Mouse (Mus musculus) MEL-GATA-1-ER (cell line): ENCODE results near the gene Olfr315.
"Not testable (repeated sequence)": the region's sequence is repeated elsewhere in the genome, so short reads cannot be mapped to it uniquely, and the experiment has no call there.

Experiments
- DNase-seq: peaks from one replicate; pipeline ENCODE4 v3.0.0-alpha.2; 2012; ENCODE audit warnings: low read depth; ENCODE audit errors: extremely low read depth

The Olfr315 gene

DNA sequence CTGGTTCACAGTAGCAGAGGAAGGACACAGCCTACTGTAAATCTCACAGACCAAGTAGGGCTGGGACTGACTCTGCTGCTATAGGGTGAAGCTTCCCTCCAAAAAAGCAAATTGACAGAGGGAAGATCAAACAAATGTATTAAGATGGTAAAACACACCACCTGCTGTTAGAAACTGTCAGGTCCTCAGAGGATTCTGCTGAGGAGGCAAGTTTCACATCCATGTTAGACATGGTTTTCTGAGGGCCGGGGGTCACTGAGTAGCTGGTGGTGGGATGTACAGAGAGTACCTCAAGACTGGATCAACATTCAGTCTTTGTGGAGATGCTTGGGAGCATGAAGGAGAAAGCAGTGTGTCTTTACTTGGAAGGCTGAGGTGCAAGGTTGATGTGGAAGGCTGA is 42.7 kb downstream of the Olfr315 start:
- DNase-seq, result no peak

- not testable (repeated sequence) for DNase-seq
Observed at GRCm38 (mm10) chr11:58828937-58829336, 55.9 kb downstream of the Olfr315 start, which contains the start of gene Olfr312. Olfr312 (plus strand) TSS chr11:58829237.

DNA sequence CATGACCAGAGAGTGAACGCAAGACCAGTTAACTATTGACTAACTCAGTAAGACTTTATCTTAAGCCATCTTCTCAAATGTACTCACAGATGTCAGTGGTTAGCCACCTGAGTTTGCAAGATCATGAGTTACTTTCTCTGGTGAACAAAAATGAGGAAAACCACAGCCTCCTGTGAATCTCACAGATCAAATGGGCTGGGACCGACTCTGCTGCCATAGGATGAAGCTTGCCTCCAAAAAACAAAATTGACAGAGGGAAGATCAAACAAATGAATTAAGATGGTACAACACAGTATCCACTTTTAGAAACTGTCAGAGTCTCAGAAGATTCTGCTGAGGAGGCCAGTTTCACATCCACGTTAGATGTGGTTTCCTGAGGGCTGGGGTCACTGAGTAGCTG is 56.8 kb downstream of the Olfr315 start:
- no peak for DNase-seq
